Mouse (Mus musculus) CH12.LX (cell line): ENCODE measurements around the gene Rfx4.

ENCODE experiments used
- CTCF ChIP-seq, 2 experiments: IDR thresholded peaks in 1 of 2; conservative IDR thresholded peaks in 1 of 2; 2 replicates each; pipeline ENCODE4 v1.5.1; 2011 to 2012; ENCODE audit warnings: low read depth in 2 of 2, low read length in 2 of 2, improper control_type of control experiment in 1 of 2, inconsistent platforms in 1 of 2, mild to moderate bottlenecking in 1 of 2, moderate library complexity in 1 of 2
- JUND ChIP-seq: conservative IDR thresholded peaks from 2 replicates; pipeline ENCODE4 v1.6.1; 2011; ENCODE audit warnings: low read depth, low read length, improper control_type of control experiment
- KAT2A ChIP-seq: IDR thresholded peaks from 2 replicates; pipeline ENCODE4 v1.6.1; 2012; ENCODE audit warnings: low read length, improper control_type of control experiment, inconsistent platforms; ENCODE audit not compliant: insufficient replicate concordance
- MAFK ChIP-seq: IDR thresholded peaks from 2 replicates; pipeline ENCODE4 v1.6.1; 2011; ENCODE audit warnings: low read length, improper control_type of control experiment; ENCODE audit not compliant: insufficient replicate concordance
- MAZ ChIP-seq: IDR thresholded peaks from 2 replicates; pipeline ENCODE4 v1.6.1; 2012; ENCODE audit warnings: low read depth, mild to moderate bottlenecking, inconsistent platforms, low read length, improper control_type of control experiment, moderate library complexity
- MEF2A ChIP-seq: IDR thresholded peaks from 2 replicates; pipeline ENCODE4 v1.6.1; 2014; ENCODE audit warnings: low read depth, mild to moderate bottlenecking, inconsistent platforms, low read length, improper control_type of control experiment, borderline replicate concordance
- POLR2A ChIP-seq: IDR thresholded peaks from 2 replicates; pipeline ENCODE4 v1.6.1; 2011; ENCODE audit warnings: low read depth, mild to moderate bottlenecking, improper control_type of control experiment, low read length
- TCF12 ChIP-seq: IDR thresholded peaks from 2 replicates; pipeline ENCODE4 v1.6.1; 2014; ENCODE audit warnings: low read depth, mild to moderate bottlenecking, inconsistent platforms, low read length, improper control_type of control experiment
- ZC3H11A ChIP-seq: IDR thresholded peaks from 2 replicates; pipeline ENCODE4 v1.6.1; 2012; ENCODE audit warnings: low read depth, mild to moderate bottlenecking, inconsistent platforms, low read length, improper control_type of control experiment

GRCm38 (mm10) chr10:84710192-84710591 lies 45.7 kb upstream of the Rfx4 start:
- no peak for TF ChIP-seq CTCF (conservative IDR thresholded peaks at IDR 0.05 in 1 of 2, IDR thresholded peaks at IDR 0.05 in 1 of 2; ENCODE audit: low read depth in 2 of 2, low read length in 2 of 2)
- TF ChIP-seq POLR2A, result no peak
- TF ChIP-seq ZC3H11A, result no peak
- no peak for TF ChIP-seq MEF2A
- no peak for TF ChIP-seq MAZ
- no peak for TF ChIP-seq JUND
- no peak for TF ChIP-seq MAFK
- no peak for TF ChIP-seq TCF12
- TF ChIP-seq KAT2A, result no peak
